Mouse (Mus musculus) frontal cortex, postnatal 25 days (tissue): ENCODE data around the gene Capn13.

Source experiments
- DNase-seq, 2 experiments: peaks; one replicate each; pipeline ENCODE4 v3.0.0; 2022; ENCODE audit warnings: low spot score in 2 of 2

Gene Capn13

GRCm38 (mm10) chr17:73400862-73401261, at the start of gene Capn13:
Capn13 (minus strand) TSS chr17:73400866.
- no peak for DNase-seq

- no peak for DNase-seq
Observed at GRCm38 (mm10) chr17:73449104-73449503, 48.4 kb upstream of the Capn13 start.

- no peak for DNase-seq
Observed at GRCm38 (mm10) chr17:73440798-73441197, 40.1 kb upstream of the Capn13 start.

GRCm38 (mm10) chr17:73432564-73433006, 31.9 kb upstream of the Capn13 start:
- no peak for DNase-seq

- DNase-seq: no peak
Observed at GRCm38 (mm10) chr17:73432058-73432457, 31.4 kb upstream of the Capn13 start.

GRCm38 (mm10) chr17:73417382-73417781, 16.7 kb upstream of the Capn13 start:
- no peak for DNase-seq

GRCm38 (mm10) chr17:73416181-73416795, 15.6 kb upstream of the Capn13 start:
- DNase-seq: no peak

- DNase-seq: no peak
Observed at GRCm38 (mm10) chr17:73411817-73412216, 11.2 kb upstream of the Capn13 start.

- DNase-seq: no peak
Observed at GRCm38 (mm10) chr17:73401272-73401671, 606 bp upstream of the Capn13 start.

- DNase-seq: no peak
Observed at GRCm38 (mm10) chr17:73399136-73399535, 1.5 kb downstream of the Capn13 start.

GRCm38 (mm10) chr17:73393361-73393760, 7.3 kb downstream of the Capn13 start:
- DNase-seq: no peak

GRCm38 (mm10) chr17:73391771-73392170, 8.9 kb downstream of the Capn13 start:
- peak in 1 of 2 experiments; percentile 9 for DNase-seq

- DNase-seq: no peak
Observed at GRCm38 (mm10) chr17:73390191-73391089, 10.2 kb downstream of the Capn13 start.

- no peak for DNase-seq
Observed at GRCm38 (mm10) chr17:73389336-73389735, 11.3 kb downstream of the Capn13 start.

GRCm38 (mm10) chr17:73386581-73386980, 14.1 kb downstream of the Capn13 start:
- no peak for DNase-seq

- no peak for DNase-seq
Observed at GRCm38 (mm10) chr17:73385940-73386339, 14.7 kb downstream of the Capn13 start.

- DNase-seq: no peak
Observed at GRCm38 (mm10) chr17:73382327-73383014, 18.2 kb downstream of the Capn13 start.

- no peak for DNase-seq
Observed at GRCm38 (mm10) chr17:73381681-73382080, 19.0 kb downstream of the Capn13 start.

- no peak for DNase-seq
Observed at GRCm38 (mm10) chr17:73377778-73378484, 22.7 kb downstream of the Capn13 start.

- no peak for DNase-seq
Observed at GRCm38 (mm10) chr17:73367334-73367733, 33.3 kb downstream of the Capn13 start.

GRCm38 (mm10) chr17:73361054-73361453, 39.6 kb downstream of the Capn13 start:
- DNase-seq: no peak
